Mouse (Mus musculus): ENCODE measurements at regions not wholly inside any gene's neighbourhood (a gene's known extent, or its start where the extent isn't known, plus 50 kb on each side); places are given as distances from the start of the nearest gene placed in this dataset.
A peak's percentile ranks its signal among the peaks of the same experiment; 100 is the strongest.

GRCm38 (mm10) chr13:91372130-91372875, 87.8 kb upstream of the Ssbp2 start:
- 62% methylated on average over 11 of the region's 11 CpGs for WGBS
- Histone ChIP-seq H3K4me3 (ENCODE audit: low read depth, low read length) (no peak overlapping the region), H3K4me2 (ENCODE audit: low read depth, severe bottlenecking) (no peak overlapping the region), H3K4me1 (ENCODE audit: control insufficient read depth, insufficient read depth, low read length) (peaks cover 35% of the 10 kb centered on the region), H3K36me3 (ENCODE audit: control insufficient read depth, insufficient read depth, low read length) (no peaks in the 10 kb centered on the region), H3K9ac (ENCODE audit: low read length) (no peak overlapping the region), H3K27ac (replicated peaks; ENCODE audit: low read depth, low read length) (peak overlapping the region; percentile 99), H3K9me3 (ENCODE audit: control insufficient read depth, low read length) (no peaks in the 10 kb centered on the region), H3K27me3 (ENCODE audit: control insufficient read depth, insufficient read depth, low read length) (no peaks in the 10 kb centered on the region)
- no peak for ATAC-seq (ENCODE audit: insufficient number of reproducible peaks, low FRiP score, low TSS enrichment, low read depth)
- no peak for DNase-seq (ENCODE audit: low spot score)

- no peaks in the 10 kb centered on the region for H3K27me3 ChIP-seq (ENCODE audit: control insufficient read depth, insufficient read depth, low read length)
- ATAC-seq (ENCODE audit: insufficient number of reproducible peaks, low FRiP score, low TSS enrichment, low read depth): peak; percentile 52
- H3K36me3 ChIP-seq (ENCODE audit: control insufficient read depth, insufficient read depth, low read length): no peaks in the 10 kb centered on the region
- no peaks in the 10 kb centered on the region for H3K9me3 ChIP-seq (ENCODE audit: control insufficient read depth, low read length)
- H3K4me2 ChIP-seq (ENCODE audit: low read depth, severe bottlenecking): no peak overlapping the region
- peaks cover 33% of the 10 kb centered on the region for H3K4me1 ChIP-seq (ENCODE audit: control insufficient read depth, insufficient read depth, low read length)
- H3K27ac ChIP-seq (replicated peaks; ENCODE audit: low read depth, low read length): peak overlapping the region; percentile 68
- no peak overlapping the region for H3K4me3 ChIP-seq (ENCODE audit: low read depth, low read length)
- H3K9ac ChIP-seq (ENCODE audit: low read length): no peak overlapping the region
- DNase-seq (ENCODE audit: low spot score): peak; percentile 79
- 8% methylated on average over 3 of the region's 3 CpGs for WGBS
These were observed 85.9 kb upstream of the Ssbp2 start for GRCm38 (mm10) chr13:91374141-91374540.

- H3K9me3 ChIP-seq (ENCODE audit: control insufficient read depth, low read length): no peaks in the 10 kb centered on the region
- H3K4me3 ChIP-seq (ENCODE audit: low read depth, low read length): no peak overlapping the region
- peaks cover 25% of the 10 kb centered on the region for H3K4me1 ChIP-seq (ENCODE audit: control insufficient read depth, insufficient read depth, low read length)
- WGBS: 84% methylated on average over 3 of the region's 3 CpGs
- no peak overlapping the region for H3K4me2 ChIP-seq (ENCODE audit: low read depth, severe bottlenecking)
- no peaks in the 10 kb centered on the region for H3K36me3 ChIP-seq (ENCODE audit: control insufficient read depth, insufficient read depth, low read length)
- H3K9ac ChIP-seq (ENCODE audit: low read length): no peak overlapping the region
- DNase-seq (ENCODE audit: low spot score): no peak
- no peak for ATAC-seq (ENCODE audit: insufficient number of reproducible peaks, low FRiP score, low TSS enrichment, low read depth)
- H3K27me3 ChIP-seq (ENCODE audit: control insufficient read depth, insufficient read depth, low read length): no peaks in the 10 kb centered on the region
- H3K27ac ChIP-seq (replicated peaks; ENCODE audit: low read depth, low read length): no peak overlapping the region
These were observed 83.5 kb upstream of the Ssbp2 start for GRCm38 (mm10) chr13:91376556-91376955.

GRCm38 (mm10) chr13:91377428-91377827, 82.7 kb upstream of the Ssbp2 start:
- Histone ChIP-seq H3K27ac (replicated peaks; ENCODE audit: low read depth, low read length) (no peak overlapping the region), H3K4me3 (ENCODE audit: low read depth, low read length) (no peak overlapping the region), H3K9me3 (ENCODE audit: control insufficient read depth, low read length) (no peaks in the 10 kb centered on the region), H3K4me2 (ENCODE audit: low read depth, severe bottlenecking) (no peak overlapping the region), H3K36me3 (ENCODE audit: control insufficient read depth, insufficient read depth, low read length) (no peaks in the 10 kb centered on the region), H3K9ac (ENCODE audit: low read length) (no peak overlapping the region), H3K27me3 (ENCODE audit: control insufficient read depth, insufficient read depth, low read length) (no peaks in the 10 kb centered on the region), H3K4me1 (ENCODE audit: control insufficient read depth, insufficient read depth, low read length) (peaks cover 16% of the 10 kb centered on the region)
- WGBS: 95% methylated on average over 7 of the region's 7 CpGs
- no peak for DNase-seq (ENCODE audit: low spot score)
- ATAC-seq (ENCODE audit: insufficient number of reproducible peaks, low FRiP score, low TSS enrichment, low read depth): no peak

GRCm38 (mm10) chr13:91377972-91378371, 82.1 kb upstream of the Ssbp2 start:
- no peaks in the 10 kb centered on the region for H3K9me3 ChIP-seq (ENCODE audit: control insufficient read depth, low read length)
- H3K4me3 ChIP-seq (ENCODE audit: low read depth, low read length): no peak overlapping the region
- 92% methylated on average over 9 of the region's 9 CpGs for WGBS
- peaks cover 11% of the 10 kb centered on the region for H3K4me1 ChIP-seq (ENCODE audit: control insufficient read depth, insufficient read depth, low read length)
- no peak overlapping the region for H3K27ac ChIP-seq (replicated peaks; ENCODE audit: low read depth, low read length)
- no peak overlapping the region for H3K9ac ChIP-seq (ENCODE audit: low read length)
- no peak for ATAC-seq (ENCODE audit: insufficient number of reproducible peaks, low FRiP score, low TSS enrichment, low read depth)
- no peak overlapping the region for H3K4me2 ChIP-seq (ENCODE audit: low read depth, severe bottlenecking)
- DNase-seq (ENCODE audit: low spot score): no peak
- no peaks in the 10 kb centered on the region for H3K27me3 ChIP-seq (ENCODE audit: control insufficient read depth, insufficient read depth, low read length)
- H3K36me3 ChIP-seq (ENCODE audit: control insufficient read depth, insufficient read depth, low read length): no peaks in the 10 kb centered on the region

GRCm38 (mm10) chr13:91385393-91385792, 74.7 kb upstream of the Ssbp2 start:
- H3K27ac ChIP-seq (replicated peaks; ENCODE audit: low read depth, low read length): no peak overlapping the region
- DNase-seq (ENCODE audit: low spot score): no peak
- H3K9me3 ChIP-seq (ENCODE audit: control insufficient read depth, low read length): no peaks in the 10 kb centered on the region
- H3K4me2 ChIP-seq (ENCODE audit: low read depth, severe bottlenecking): no peak overlapping the region
- H3K36me3 ChIP-seq (ENCODE audit: control insufficient read depth, insufficient read depth, low read length): no peaks in the 10 kb centered on the region
- no peak overlapping the region for H3K4me3 ChIP-seq (ENCODE audit: low read depth, low read length)
- H3K27me3 ChIP-seq (ENCODE audit: control insufficient read depth, insufficient read depth, low read length): no peaks in the 10 kb centered on the region
- no peak for ATAC-seq (ENCODE audit: insufficient number of reproducible peaks, low FRiP score, low TSS enrichment, low read depth)
- H3K9ac ChIP-seq (ENCODE audit: low read length): no peak overlapping the region
- H3K4me1 ChIP-seq (ENCODE audit: control insufficient read depth, insufficient read depth, low read length): no peaks in the 10 kb centered on the region
- 82% methylated on average over 4 of the region's 4 CpGs for WGBS

- no peak overlapping the region for H3K27ac ChIP-seq (replicated peaks; ENCODE audit: low read depth, low read length)
- H3K4me3 ChIP-seq (ENCODE audit: low read depth, low read length): no peak overlapping the region
- no peak overlapping the region for H3K9ac ChIP-seq (ENCODE audit: low read length)
- no peak overlapping the region for H3K4me2 ChIP-seq (ENCODE audit: low read depth, severe bottlenecking)
- ATAC-seq (ENCODE audit: insufficient number of reproducible peaks, low FRiP score, low TSS enrichment, low read depth) (no peak), DNase-seq (ENCODE audit: low spot score) (peak; percentile 19)
- H3K36me3 ChIP-seq (ENCODE audit: control insufficient read depth, insufficient read depth, low read length): no peaks in the 10 kb centered on the region
- WGBS: 59% methylated on average over 10 of the region's 10 CpGs
- H3K4me1 ChIP-seq (ENCODE audit: control insufficient read depth, insufficient read depth, low read length): no peaks in the 10 kb centered on the region
- no peaks in the 10 kb centered on the region for H3K27me3 ChIP-seq (ENCODE audit: control insufficient read depth, insufficient read depth, low read length)
- H3K9me3 ChIP-seq (ENCODE audit: control insufficient read depth, low read length): no peaks in the 10 kb centered on the region
These were observed 72.2 kb upstream of the Ssbp2 start for GRCm38 (mm10) chr13:91387913-91388312.

GRCm38 (mm10) chr13:91403632-91404031, 56.5 kb upstream of the Ssbp2 start:
- Histone ChIP-seq H3K4me1 (ENCODE audit: control insufficient read depth, insufficient read depth, low read length) (no peaks in the 10 kb centered on the region), H3K36me3 (ENCODE audit: control insufficient read depth, insufficient read depth, low read length) (no peaks in the 10 kb centered on the region), H3K9ac (ENCODE audit: low read length) (no peak overlapping the region), H3K4me3 (ENCODE audit: low read depth, low read length) (no peak overlapping the region), H3K4me2 (ENCODE audit: low read depth, severe bottlenecking) (no peak overlapping the region), H3K9me3 (ENCODE audit: control insufficient read depth, low read length) (no peaks in the 10 kb centered on the region), H3K27ac (replicated peaks; ENCODE audit: low read depth, low read length) (no peak overlapping the region), H3K27me3 (ENCODE audit: control insufficient read depth, insufficient read depth, low read length) (no peaks in the 10 kb centered on the region)
- WGBS: 87% methylated on average over 2 of the region's 2 CpGs
- ATAC-seq (ENCODE audit: insufficient number of reproducible peaks, low FRiP score, low TSS enrichment, low read depth) (no peak), DNase-seq (ENCODE audit: low spot score) (no peak)

GRCm38 (mm10) chr13:91405027-91405426, 55.1 kb upstream of the Ssbp2 start:
- Histone ChIP-seq H3K4me1 (ENCODE audit: control insufficient read depth, insufficient read depth, low read length) (no peaks in the 10 kb centered on the region), H3K9me3 (ENCODE audit: control insufficient read depth, low read length) (no peaks in the 10 kb centered on the region), H3K27ac (replicated peaks; ENCODE audit: low read depth, low read length) (no peak overlapping the region), H3K27me3 (ENCODE audit: control insufficient read depth, insufficient read depth, low read length) (no peaks in the 10 kb centered on the region), H3K36me3 (ENCODE audit: control insufficient read depth, insufficient read depth, low read length) (no peaks in the 10 kb centered on the region), H3K4me3 (ENCODE audit: low read depth, low read length) (no peak overlapping the region), H3K9ac (ENCODE audit: low read length) (no peak overlapping the region), H3K4me2 (ENCODE audit: low read depth, severe bottlenecking) (no peak overlapping the region)
- DNase-seq (ENCODE audit: low spot score) (no peak), ATAC-seq (ENCODE audit: insufficient number of reproducible peaks, low FRiP score, low TSS enrichment, low read depth) (no peak)
- WGBS: 92% methylated on average over 2 of the region's 2 CpGs
